Mouse (Mus musculus) MEL (cell line): ENCODE results near the gene Tbc1d14.

ENCODE experiments used
- JUND ChIP-seq: IDR thresholded peaks from 2 replicates; pipeline ENCODE4 v1.6.1; 2011; ENCODE audit warnings: low read depth, mild to moderate bottlenecking, improper control_type of control experiment, low read length
- MAFK ChIP-seq: IDR thresholded peaks from 2 replicates; pipeline ENCODE4 v1.6.1; 2011; ENCODE audit warnings: low read depth, mild to moderate bottlenecking, low read length, improper control_type of control experiment, borderline replicate concordance

GRCm38 (mm10) chr5:36568118-36568517 lies 25.0 kb downstream of the Tbc1d14 start:
- TF ChIP-seq JUND: no peak
- TF ChIP-seq MAFK: no peak
